Mouse (Mus musculus) bone marrow, adult 2 months (tissue): ENCODE measurements around the gene Slc24a3.

ENCODE experiments used
- CTCF ChIP-seq: fragments of 200-500 bp; IDR thresholded peaks from 2 replicates; pipeline ENCODE4 v1.5.1; 2011; ENCODE audit warnings: low read length, control low read depth; ENCODE audit not compliant: control insufficient read depth, insufficient read depth
- POLR2A ChIP-seq: fragments of 200-500 bp; IDR thresholded peaks from 2 replicates; pipeline ENCODE4 v1.6.1; 2011; ENCODE audit warnings: low read depth, mild to moderate bottlenecking, control low read depth, low read length, borderline replicate concordance; ENCODE audit not compliant: control insufficient read depth

- TF ChIP-seq CTCF: no peak
- no peak for TF ChIP-seq POLR2A
Measured at GRCm38 (mm10) chr2:145196043-145196442, 28.5 kb downstream of the Slc24a3 start.
